Mouse (Mus musculus) cerebellum, adult 2 months (tissue): ENCODE measurements around the gene Hunk.

Experiments used
- CTCF ChIP-seq: fragments of 200-500 bp; IDR thresholded peaks from 2 replicates; pipeline ENCODE4 v1.5.1; 2011; ENCODE audit warnings: low read depth, mild to moderate bottlenecking, control low read depth, low read length, moderate library complexity, borderline replicate concordance; ENCODE audit not compliant: insufficient read depth
- POLR2A ChIP-seq: fragments of 200-500 bp; IDR thresholded peaks from 2 replicates; pipeline ENCODE4 v1.6.1; 2011; ENCODE audit warnings: low read length, control low read depth, borderline replicate concordance; ENCODE audit not compliant: insufficient read depth

DNA sequence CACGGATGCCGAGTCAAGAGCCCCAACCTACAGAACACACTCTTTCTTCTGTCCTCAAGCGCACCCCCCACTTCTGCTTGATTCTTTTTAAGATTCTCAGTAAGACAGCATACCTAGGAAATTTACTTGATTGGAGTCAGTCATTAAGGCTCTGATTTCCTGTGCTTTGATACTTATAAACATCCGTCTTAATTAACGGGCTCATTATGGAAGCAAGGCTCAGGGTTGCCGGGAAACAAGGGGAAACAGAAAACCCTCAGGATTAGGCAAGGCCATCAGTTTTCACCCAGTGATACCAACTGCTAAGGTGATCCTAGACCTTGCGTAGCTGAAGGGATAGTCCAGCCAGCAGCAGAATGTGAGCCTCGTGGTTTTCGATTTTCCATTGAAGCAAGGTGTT, 162.2 kb downstream of the Hunk start:
- TF ChIP-seq CTCF, result no peak
- no peak for TF ChIP-seq POLR2A
